Mouse (Mus musculus): Measurements from ENCODE around the gene Tex22. TPM values are rescaled to one million over a fixed set of nuclear protein-coding genes. Genes with fewer than 3 reads are reported as not detected.

The Tex22 gene
- polyA plus RNA-seq, 1 experiment from 2014 or later: not detected

- H3K4me1 ChIP-seq (ENCODE audit: control insufficient read depth, insufficient read depth, low read length): no peaks in the 10 kb centered on the region
- no peak overlapping the region for H3K9ac ChIP-seq (ENCODE audit: low read depth, low read length)
- no peaks in the 10 kb centered on the region for H3K27me3 ChIP-seq (ENCODE audit: control insufficient read depth, insufficient read depth, low read length)
- H3K27ac ChIP-seq (ENCODE audit: low read depth, low read length): no peak overlapping the region
- no peak overlapping the region for H3K4me3 ChIP-seq (ENCODE audit: low read length)
- no peak overlapping the region for H3K4me2 ChIP-seq (replicated peaks; ENCODE audit: low read depth, low read length)
- no peaks in the 10 kb centered on the region for H3K36me3 ChIP-seq (ENCODE audit: control insufficient read depth, insufficient read depth, low read length)
- WGBS: 90% methylated on average over 6 of the region's 6 CpGs
- no peak for ATAC-seq (ENCODE audit: low FRiP score, low TSS enrichment)
- no peaks in the 10 kb centered on the region for H3K9me3 ChIP-seq (ENCODE audit: control insufficient read depth, low read length)
Measured at GRCm38 (mm10) chr12:113089107-113089506, 14.8 kb downstream of the Tex22 start.

- Histone ChIP-seq H3K4me2 (replicated peaks; ENCODE audit: low read depth, low read length) (no peak overlapping the region), H3K27me3 (ENCODE audit: control insufficient read depth, insufficient read depth, low read length) (no peaks in the 10 kb centered on the region), H3K9me3 (ENCODE audit: control insufficient read depth, low read length) (no peaks in the 10 kb centered on the region), H3K9ac (ENCODE audit: low read depth, low read length) (no peak overlapping the region), H3K4me1 (ENCODE audit: control insufficient read depth, insufficient read depth, low read length) (no peaks in the 10 kb centered on the region), H3K36me3 (ENCODE audit: control insufficient read depth, insufficient read depth, low read length) (no peaks in the 10 kb centered on the region), H3K4me3 (ENCODE audit: low read length) (no peak overlapping the region), H3K27ac (ENCODE audit: low read depth, low read length) (no peak overlapping the region)
- no peak for ATAC-seq (ENCODE audit: low FRiP score, low TSS enrichment)
- WGBS: 75% methylated on average over 17 of the region's 17 CpGs
Measured at GRCm38 (mm10) chr12:113090053-113090452, 15.8 kb downstream of the Tex22 start.

- no peak overlapping the region for H3K4me3 ChIP-seq (ENCODE audit: low read length)
- H3K4me1 ChIP-seq (ENCODE audit: control insufficient read depth, insufficient read depth, low read length): peaks cover 24% of the 10 kb centered on the region
- 0 out of 2 replicates have a peak, but pooled peaks cover 2% of the 10 kb centered on the region for H3K36me3 ChIP-seq (ENCODE audit: control insufficient read depth, insufficient read depth, low read length)
- H3K27me3 ChIP-seq (ENCODE audit: control insufficient read depth, insufficient read depth, low read length): no peaks in the 10 kb centered on the region
- 86% methylated on average over 5 of the region's 5 CpGs for WGBS
- H3K4me2 ChIP-seq (replicated peaks; ENCODE audit: low read depth, low read length): peak overlapping the region; percentile 62; the same call in 1 of the 2 replicates
- no peak for ATAC-seq (ENCODE audit: low FRiP score, low TSS enrichment)
- no peak overlapping the region for H3K27ac ChIP-seq (ENCODE audit: low read depth, low read length)
- H3K9me3 ChIP-seq (ENCODE audit: control insufficient read depth, low read length): no peaks in the 10 kb centered on the region
- no peak overlapping the region for H3K9ac ChIP-seq (ENCODE audit: low read depth, low read length)
Measured at GRCm38 (mm10) chr12:113097040-113097439, 22.7 kb downstream of the Tex22 start.

- Histone ChIP-seq H3K4me1 (ENCODE audit: control insufficient read depth, insufficient read depth, low read length) (peaks cover 24% of the 10 kb centered on the region), H3K9ac (ENCODE audit: low read depth, low read length) (peak within 1 kb of the TSS; percentile 99), H3K4me3 (ENCODE audit: low read length) (peak within 1 kb of the TSS; percentile 99), H3K4me2 (replicated peaks; ENCODE audit: low read depth, low read length) (peak within 1 kb of the TSS; percentile 69), H3K9me3 (ENCODE audit: control insufficient read depth, low read length) (no peaks in the 10 kb centered on the region), H3K27me3 (ENCODE audit: control insufficient read depth, insufficient read depth, low read length) (no peaks in the 10 kb centered on the region), H3K36me3 (ENCODE audit: control insufficient read depth, insufficient read depth, low read length) (0 out of 2 replicates have a peak, but pooled peaks cover 2% of the 10 kb centered on the region), H3K27ac (ENCODE audit: low read depth, low read length) (peak within 1 kb of the TSS; percentile 83)
- 3% methylated on average over 14 of the region's 53 CpGs for WGBS
- ATAC-seq (ENCODE audit: low FRiP score, low TSS enrichment): peak; percentile 60
Measured at GRCm38 (mm10) chr12:113097749-113098281, 23.5 kb downstream of the Tex22 start, which contains the start of gene Mta1. Mta1 (plus strand) TSS chr12:113098278.

- H3K4me1 ChIP-seq (ENCODE audit: control insufficient read depth, insufficient read depth, low read length): peaks cover 24% of the 10 kb centered on the region
- H3K36me3 ChIP-seq (ENCODE audit: control insufficient read depth, insufficient read depth, low read length): 0 out of 2 replicates have a peak, but pooled peaks cover 2% of the 10 kb centered on the region
- H3K9me3 ChIP-seq (ENCODE audit: control insufficient read depth, low read length): no peaks in the 10 kb centered on the region
- peak; percentile 21; the same call in 1 of the 2 replicates for ATAC-seq (ENCODE audit: low FRiP score, low TSS enrichment)
- H3K9ac ChIP-seq (ENCODE audit: low read depth, low read length): peak overlapping the region; percentile 99
- H3K4me3 ChIP-seq (ENCODE audit: low read length): peak overlapping the region; percentile 99
- 1% methylated on average over 35 of the region's 60 CpGs for WGBS
- H3K27me3 ChIP-seq (ENCODE audit: control insufficient read depth, insufficient read depth, low read length): no peaks in the 10 kb centered on the region
- peak overlapping the region; percentile 69 for H3K4me2 ChIP-seq (replicated peaks; ENCODE audit: low read depth, low read length)
- peak overlapping the region; percentile 83 for H3K27ac ChIP-seq (ENCODE audit: low read depth, low read length)
Measured at GRCm38 (mm10) chr12:113098530-113099151, 24.3 kb downstream of the Tex22 start.

- Histone ChIP-seq H3K9ac (ENCODE audit: low read depth, low read length) (peak overlapping the region; percentile 99), H3K27me3 (ENCODE audit: control insufficient read depth, insufficient read depth, low read length) (no peaks in the 10 kb centered on the region), H3K36me3 (ENCODE audit: control insufficient read depth, insufficient read depth, low read length) (0 out of 2 replicates have a peak, but pooled peaks cover 4% of the 10 kb centered on the region), H3K9me3 (ENCODE audit: control insufficient read depth, low read length) (no peaks in the 10 kb centered on the region), H3K4me1 (ENCODE audit: control insufficient read depth, insufficient read depth, low read length) (peaks cover 28% of the 10 kb centered on the region), H3K27ac (ENCODE audit: low read depth, low read length) (no peak overlapping the region), H3K4me3 (ENCODE audit: low read length) (peak overlapping the region; percentile 99), H3K4me2 (replicated peaks; ENCODE audit: low read depth, low read length) (peak overlapping the region; percentile 69)
- WGBS: 18% methylated on average over 6 of the region's 6 CpGs
- ATAC-seq (ENCODE audit: low FRiP score, low TSS enrichment): no peak
Measured at GRCm38 (mm10) chr12:113099470-113100237, 25.4 kb downstream of the Tex22 start.

GRCm38 (mm10) chr12:113100448-113101076, 26.3 kb downstream of the Tex22 start:
- Histone ChIP-seq H3K4me2 (replicated peaks; ENCODE audit: low read depth, low read length) (no peak overlapping the region), H3K4me3 (ENCODE audit: low read length) (no peak overlapping the region), H3K36me3 (ENCODE audit: control insufficient read depth, insufficient read depth, low read length) (0 out of 2 replicates have a peak, but pooled peaks cover 4% of the 10 kb centered on the region), H3K9ac (ENCODE audit: low read depth, low read length) (0 out of 2 replicates have a peak overlapping the region, but pooled peaks have one; percentile 4), H3K4me1 (ENCODE audit: control insufficient read depth, insufficient read depth, low read length) (peaks cover 28% of the 10 kb centered on the region), H3K27me3 (ENCODE audit: control insufficient read depth, insufficient read depth, low read length) (no peaks in the 10 kb centered on the region), H3K27ac (ENCODE audit: low read depth, low read length) (no peak overlapping the region), H3K9me3 (ENCODE audit: control insufficient read depth, low read length) (peaks cover 2% of the 10 kb centered on the region; the same call in 1 of the 2 replicates)
- no peak for ATAC-seq (ENCODE audit: low FRiP score, low TSS enrichment)
- WGBS: 82% methylated on average over 5 of the region's 5 CpGs

GRCm38 (mm10) chr12:113101251-113101960, 27.1 kb downstream of the Tex22 start:
- Histone ChIP-seq H3K4me3 (ENCODE audit: low read length) (no peak overlapping the region), H3K36me3 (ENCODE audit: control insufficient read depth, insufficient read depth, low read length) (0 out of 2 replicates have a peak, but pooled peaks cover 4% of the 10 kb centered on the region), H3K27me3 (ENCODE audit: control insufficient read depth, insufficient read depth, low read length) (no peaks in the 10 kb centered on the region), H3K9me3 (ENCODE audit: control insufficient read depth, low read length) (peaks cover 5% of the 10 kb centered on the region; the same call in 1 of the 2 replicates), H3K4me1 (ENCODE audit: control insufficient read depth, insufficient read depth, low read length) (peaks cover 28% of the 10 kb centered on the region), H3K9ac (ENCODE audit: low read depth, low read length) (0 out of 2 replicates have a peak overlapping the region, but pooled peaks have one; percentile 4), H3K4me2 (replicated peaks; ENCODE audit: low read depth, low read length) (no peak overlapping the region), H3K27ac (ENCODE audit: low read depth, low read length) (no peak overlapping the region)
- no peak for ATAC-seq (ENCODE audit: low FRiP score, low TSS enrichment)
- 84% methylated on average over 9 of the region's 9 CpGs for WGBS
